Mouse (Mus musculus): ENCODE measurements at regions not wholly inside any gene's neighbourhood (a gene's known extent, or its start where the extent isn't known, plus 50 kb on each side); places are given as distances from the start of the nearest gene placed in this dataset.
A peak's percentile ranks its signal among the peaks of the same experiment; 100 is the strongest.

DNA sequence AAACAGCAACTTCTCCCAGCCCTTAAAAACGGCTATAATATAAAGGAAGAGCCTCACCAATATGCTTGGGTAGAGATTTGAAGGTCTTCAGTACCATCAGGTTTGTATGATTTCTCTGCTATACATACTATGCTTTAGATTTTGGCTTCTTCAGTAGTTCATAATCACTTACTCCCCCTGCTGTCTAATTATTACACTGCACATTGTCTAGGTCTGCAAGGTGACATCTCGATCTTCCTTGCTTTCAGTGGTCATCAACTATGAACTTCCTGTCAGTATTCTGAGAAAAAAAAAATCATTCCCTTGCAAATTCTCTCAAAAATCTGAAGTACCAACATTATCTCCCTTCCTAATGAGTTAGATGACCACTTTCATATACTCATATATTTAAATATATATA, 225.4 kb upstream of the Galnt5 start:
- DNase-seq (ENCODE audit: low spot score in 2 of 2) = no peak

DNA sequence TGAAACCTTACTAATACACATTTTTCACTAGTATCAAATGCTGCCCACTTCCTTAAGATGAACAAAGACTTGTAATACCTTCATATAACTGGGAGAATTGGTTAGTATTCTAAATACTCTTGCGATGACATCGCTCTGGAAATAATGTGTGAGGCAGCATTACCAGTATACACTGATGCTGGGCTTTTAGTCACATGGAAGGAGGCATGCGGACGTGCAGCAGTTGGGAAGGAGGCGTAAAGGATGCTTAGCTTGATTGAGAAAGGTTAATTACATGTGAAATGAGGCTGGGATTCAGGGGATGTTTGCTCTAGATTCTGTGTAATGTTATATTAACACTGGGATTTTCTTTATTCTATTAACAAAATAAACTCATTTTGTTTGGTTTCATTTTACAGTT, 221.5 kb upstream of the Galnt5 start:
- DNase-seq (ENCODE audit: low spot score in 2 of 2) = no peak

DNA sequence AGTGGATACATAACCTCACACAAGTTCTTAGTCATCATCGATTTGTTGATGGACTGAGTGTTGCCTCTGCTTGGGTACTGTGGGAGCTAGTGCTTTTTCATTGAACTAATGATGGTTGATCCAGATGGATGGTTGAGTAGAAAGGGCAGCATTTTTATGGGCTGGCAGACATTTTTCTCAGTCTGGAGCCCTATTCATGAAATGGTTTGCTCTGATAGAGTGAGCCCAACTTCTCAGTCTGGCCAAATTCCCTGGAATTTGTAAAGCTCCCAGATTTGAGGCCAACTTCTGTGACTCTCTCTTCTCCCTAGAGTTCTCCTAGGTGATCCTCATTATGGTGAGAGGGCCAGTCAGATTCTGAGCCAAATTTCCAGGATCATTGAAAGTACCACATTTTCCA, 216.8 kb upstream of the Galnt5 start:
- DNase-seq (ENCODE audit: low spot score in 2 of 2) = no peak

DNA sequence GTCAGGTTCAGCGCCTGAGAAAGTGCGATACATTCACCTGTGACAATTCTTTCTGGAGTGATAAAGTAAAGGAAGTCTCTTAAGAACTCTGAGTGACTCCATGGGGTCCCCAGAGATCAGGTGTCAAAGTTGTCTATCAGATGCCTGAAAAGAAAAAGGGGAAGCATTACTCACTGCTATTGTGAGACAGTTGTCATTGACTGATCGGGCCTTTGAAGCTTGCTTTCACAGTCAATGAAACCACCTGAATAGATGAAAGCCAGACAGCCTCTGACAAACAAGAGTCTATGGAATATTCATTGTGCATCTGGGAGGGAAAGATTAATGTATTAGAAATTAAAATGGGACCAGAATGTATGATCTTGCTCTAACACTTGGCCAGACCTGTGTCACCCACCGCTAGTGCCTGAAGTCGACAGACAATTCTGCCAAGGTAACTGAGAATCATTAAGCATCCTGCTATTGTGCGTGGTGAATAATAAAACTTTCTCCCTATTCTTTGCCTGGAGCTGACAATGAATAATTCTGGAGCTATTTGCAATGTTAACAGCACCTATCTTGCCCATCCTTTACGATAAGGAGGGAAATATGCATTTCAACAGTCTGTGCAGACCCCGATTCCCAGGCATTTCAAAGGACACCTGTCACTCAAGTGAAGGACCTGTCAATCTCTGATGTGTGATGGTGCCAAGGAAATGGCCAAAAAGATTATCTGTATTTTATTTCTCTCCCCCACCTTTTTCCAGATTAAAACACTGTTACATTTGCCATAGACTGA, 204.0 kb upstream of the Galnt5 start:
- no peak for DNase-seq (ENCODE audit: low spot score in 2 of 2)

DNA sequence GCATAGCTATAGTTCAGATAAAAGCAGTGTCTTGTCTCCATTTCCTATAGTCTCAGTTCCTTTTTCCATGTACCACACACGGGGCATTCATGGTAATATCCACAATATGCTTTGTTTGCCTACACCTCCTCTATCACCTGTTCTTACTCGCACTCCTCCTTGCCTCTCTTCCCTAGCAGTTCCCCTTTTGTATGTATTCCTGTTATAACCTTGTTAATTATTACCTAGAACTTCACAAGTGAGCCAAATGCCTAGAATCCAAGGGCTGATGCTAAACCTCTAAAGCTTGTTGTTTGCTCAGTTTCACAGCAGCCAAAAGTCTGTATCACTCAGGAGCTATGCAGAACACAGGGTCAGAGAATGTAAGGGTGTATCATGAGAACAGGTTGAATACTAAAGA, 198.4 kb upstream of the Galnt5 start:
- DNase-seq (ENCODE audit: low spot score in 2 of 2) = no peak

DNA sequence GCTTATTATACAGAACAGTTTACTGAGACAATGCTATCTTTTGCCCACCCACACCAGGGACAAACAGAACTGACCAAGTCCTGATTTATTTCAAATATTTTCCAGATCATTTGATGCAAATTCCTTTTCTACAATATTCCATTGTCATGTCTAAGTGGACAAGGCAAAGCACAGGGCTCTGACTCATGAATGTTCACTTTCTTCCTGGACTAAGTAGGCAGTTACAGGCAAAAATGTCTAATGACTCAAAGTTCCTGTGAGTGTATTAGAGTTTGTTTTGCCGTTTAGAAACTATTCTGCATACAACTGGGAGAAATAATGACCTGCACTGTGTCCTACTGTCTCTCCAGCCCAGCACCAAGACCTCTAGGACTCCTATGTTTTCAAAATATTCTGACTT, 189.8 kb upstream of the Galnt5 start:
- no peak for DNase-seq (ENCODE audit: low spot score in 2 of 2)

DNA sequence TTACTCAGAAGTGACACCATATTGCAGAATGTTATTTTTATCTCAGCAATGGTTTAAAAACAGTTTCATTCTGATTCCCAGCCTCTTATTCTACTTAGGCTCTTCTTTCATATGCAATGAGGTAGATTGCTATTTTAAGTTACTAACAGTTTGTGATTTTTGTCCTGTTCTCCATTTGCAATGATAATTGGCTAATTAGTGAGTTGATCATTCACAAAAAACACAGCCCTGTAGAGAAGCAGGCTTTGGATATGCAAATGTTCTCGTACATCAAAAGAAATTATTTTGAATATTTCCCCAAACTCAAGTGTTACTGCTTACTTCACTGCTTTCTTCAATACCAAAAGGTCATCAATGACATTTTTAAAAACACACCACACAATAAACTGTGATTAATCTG, 184.7 kb upstream of the Galnt5 start:
- DNase-seq (ENCODE audit: low spot score in 2 of 2) = no peak

DNA sequence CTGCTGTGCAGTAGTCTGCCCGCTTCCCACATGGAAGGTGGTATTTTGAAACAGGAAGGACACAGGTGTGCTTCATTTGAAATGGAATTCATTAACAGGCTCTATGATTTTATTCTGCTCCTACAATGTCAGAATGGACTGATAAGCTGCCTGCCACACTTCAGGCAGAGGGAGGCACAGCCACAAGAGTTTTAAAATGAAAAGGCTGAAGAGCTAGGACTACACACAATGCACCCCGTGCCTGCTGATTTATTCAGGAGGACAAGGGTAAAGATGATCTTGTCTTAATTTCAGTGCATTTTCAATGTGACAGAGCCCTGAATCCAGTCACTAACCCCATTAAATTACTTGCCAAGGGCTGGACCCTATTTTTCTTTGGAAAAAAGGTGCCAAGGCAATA, 177.3 kb upstream of the Galnt5 start:
- DNase-seq (ENCODE audit: low spot score in 2 of 2) = no peak

DNA sequence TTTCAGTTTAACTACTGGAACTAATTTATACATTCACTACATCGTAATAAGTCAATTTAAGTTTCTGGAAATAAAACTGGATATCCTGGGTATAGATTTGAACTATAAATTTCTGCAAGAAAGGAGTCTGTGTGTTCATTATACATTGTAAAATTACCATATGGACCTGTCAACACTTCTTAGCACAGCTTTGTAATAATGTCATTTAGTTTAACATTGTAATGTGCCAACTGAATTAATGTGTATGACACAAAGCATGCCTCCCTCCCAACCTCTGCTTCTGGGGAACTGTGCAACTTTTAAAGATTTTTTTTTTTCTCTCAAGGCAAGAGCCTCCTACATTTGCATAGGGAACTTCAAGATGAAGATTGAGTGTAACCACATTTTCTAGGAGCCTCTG, 176.8 kb upstream of the Galnt5 start:
- no peak for DNase-seq (ENCODE audit: low spot score in 2 of 2)

DNA sequence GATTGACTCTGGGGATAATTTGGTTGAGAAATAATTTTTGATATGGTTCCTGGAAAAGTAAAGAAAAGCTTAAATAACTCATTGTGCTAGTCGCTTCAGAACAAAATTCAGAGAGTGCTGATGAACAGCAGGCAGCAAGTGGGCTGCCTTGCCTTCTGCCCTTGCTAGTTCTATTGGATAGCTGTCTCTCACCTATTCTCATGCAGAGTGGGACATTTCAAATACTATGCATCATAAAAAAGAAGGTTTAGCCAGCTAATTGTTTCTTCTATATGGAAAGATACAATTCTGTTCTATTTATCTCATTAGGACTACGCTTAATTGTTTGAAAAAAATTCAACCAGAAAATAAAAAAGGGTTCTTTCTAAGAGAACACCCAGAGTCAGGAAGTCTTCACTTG, 169.4 kb upstream of the Galnt5 start:
- no peak for DNase-seq (ENCODE audit: low spot score in 2 of 2)

DNA sequence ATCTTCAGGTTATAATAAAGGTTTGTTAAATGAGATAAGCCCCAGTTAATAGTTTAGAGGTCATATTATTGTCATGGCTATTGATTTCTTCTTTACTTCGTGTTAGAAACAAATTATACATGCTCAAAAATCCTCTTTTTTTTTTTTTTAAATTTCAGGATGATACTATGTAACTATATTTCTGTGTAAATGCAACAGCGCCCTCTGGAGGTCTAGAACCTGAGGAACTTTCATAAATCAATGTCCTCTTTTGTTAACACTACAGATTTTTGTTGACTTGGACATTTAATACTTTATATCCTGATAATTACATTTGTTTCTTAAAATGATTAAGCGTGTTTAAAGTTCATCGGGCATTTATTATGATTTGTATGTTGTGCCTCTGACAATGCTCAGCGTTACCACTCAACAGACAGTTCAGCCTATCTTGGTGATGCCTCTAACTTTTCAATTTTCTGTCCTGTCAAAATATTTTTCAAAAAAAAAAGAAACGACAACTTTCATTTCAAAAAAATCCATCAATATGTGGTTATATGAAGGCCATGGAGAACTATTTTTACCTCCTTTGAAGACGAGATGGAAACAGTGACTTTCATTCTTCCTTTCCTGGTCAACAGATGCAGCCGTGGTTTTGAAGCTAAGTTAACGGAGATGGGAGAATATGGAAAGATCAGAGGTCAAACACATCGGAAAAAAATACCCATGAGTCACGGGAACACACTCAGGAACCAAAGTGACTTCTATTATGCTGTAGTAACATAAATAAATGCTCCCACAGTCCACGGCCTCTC, 164.9 kb upstream of the Galnt5 start:
- peak; percentile 12 to 45 for DNase-seq (ENCODE audit: low spot score in 2 of 2)

DNA sequence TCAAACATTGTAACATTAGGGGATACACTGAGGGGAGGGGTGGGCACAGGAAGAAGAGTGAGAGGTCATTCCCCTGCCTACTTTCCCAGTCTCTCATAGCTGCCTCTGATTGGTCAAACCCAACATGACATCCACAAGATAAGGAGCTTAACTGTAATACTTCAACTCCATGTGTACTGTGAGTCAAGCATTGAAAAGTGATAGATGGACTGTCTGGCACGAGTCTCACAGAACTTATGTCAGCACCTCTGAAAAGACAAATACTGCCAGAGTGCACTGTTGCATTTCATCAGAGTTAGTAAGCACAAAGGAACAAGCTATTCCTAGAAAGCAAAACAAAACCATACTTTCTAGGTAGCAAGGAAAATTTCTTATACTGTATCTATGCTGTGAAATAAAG, 152.5 kb upstream of the Galnt5 start:
- no peak for DNase-seq (ENCODE audit: low spot score in 2 of 2)

DNA sequence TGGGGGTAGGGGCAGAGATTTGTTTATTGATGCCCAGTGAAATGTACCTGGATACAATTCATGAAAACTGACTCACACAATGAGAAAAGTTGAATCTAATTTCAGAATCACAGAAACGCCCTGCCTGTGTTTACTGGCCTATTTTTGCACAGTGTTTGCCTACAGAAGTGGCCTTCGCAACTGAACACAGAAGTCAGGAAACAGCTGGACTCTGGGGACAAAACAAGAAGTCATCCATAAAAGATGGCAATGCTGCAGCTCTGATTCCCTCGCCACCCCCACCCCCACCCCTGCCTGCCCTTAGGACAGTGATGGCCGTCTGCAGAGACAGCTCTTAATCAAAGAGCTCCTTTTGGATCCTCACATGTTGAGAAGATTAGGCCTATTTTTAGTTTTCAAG, 150.0 kb upstream of the Galnt5 start:
- DNase-seq (ENCODE audit: low spot score in 2 of 2) = no peak

DNA sequence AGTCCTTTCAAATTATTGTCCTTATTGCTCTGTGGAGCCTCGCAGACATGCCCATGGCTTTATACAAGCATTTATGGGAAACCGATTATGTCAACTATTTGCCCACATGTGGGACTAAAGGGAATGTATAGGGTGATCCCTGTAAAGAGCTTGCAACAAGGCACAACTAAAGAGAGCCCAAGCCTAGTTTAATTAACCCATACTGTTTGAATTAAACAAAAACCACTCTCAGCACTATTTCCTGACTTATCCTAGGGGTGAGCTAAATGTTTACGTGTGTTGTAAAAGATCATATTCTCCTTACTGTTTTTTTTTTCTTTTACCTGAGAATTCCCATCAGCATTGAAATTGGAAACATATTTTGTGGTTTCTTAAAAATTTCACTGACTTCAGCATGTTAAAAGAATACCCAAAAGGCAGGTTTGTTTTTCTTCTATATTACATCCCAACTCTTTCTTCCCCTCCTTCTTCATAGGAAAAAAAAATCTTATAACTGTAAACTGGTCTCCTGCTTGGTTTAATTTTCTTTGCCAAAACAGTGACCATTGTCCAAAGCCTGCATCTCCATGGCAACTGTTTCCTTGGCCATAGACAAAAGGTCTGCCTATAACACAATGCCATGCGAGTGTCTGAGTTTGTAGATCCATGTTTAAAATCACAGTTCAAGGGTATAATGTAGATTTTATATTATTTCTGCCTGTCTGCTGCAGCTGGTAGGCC, 148.2 kb upstream of the Galnt5 start:
- DNase-seq (ENCODE audit: low spot score in 2 of 2) = no peak

DNA sequence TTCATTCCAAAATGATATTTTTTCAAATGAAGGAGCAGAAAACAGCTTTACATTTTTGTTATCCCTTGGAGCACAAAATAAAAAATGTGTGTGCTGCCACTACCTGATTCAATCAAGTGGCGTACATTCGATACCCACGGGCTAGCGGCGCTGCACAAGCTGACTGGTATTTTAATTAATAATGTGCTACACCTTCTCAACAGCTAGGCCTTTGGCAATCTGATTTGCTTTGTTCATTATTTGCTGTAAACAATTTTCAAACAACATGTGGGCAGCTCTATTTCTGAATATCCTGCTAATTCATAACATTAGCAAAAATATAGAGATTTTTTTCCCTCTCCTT, 147.7 kb upstream of the Galnt5 start:
- DNase-seq (ENCODE audit: low spot score in 2 of 2) = no peak

DNA sequence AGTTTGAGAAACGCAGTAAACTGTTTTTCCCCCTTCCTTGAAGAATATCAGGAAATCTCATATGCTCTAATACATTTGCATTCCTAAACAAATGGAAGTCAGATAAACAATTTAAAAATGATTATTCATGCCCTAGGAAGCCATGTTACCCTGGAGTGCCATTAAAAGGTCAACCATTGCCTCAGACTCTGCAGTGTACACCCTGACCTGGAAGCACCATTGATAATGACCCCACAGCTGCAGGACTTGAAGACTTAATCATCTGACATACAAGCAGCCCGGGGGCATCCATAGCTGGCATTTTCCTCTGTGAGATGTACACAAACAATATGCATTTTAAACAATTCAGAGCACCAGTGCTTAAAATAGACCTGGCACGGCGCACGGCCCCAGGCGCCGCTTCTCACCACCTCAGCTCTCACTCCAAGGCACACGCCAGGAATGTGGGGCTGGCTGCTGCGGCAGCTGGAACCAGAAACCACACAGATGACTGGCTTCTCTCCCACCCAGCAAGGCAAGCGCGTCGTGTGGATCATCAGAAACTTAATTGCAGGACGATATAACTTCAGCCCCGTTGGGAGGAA, 141.1 kb upstream of the Galnt5 start:
- no peak for DNase-seq (ENCODE audit: low spot score in 2 of 2)

DNA sequence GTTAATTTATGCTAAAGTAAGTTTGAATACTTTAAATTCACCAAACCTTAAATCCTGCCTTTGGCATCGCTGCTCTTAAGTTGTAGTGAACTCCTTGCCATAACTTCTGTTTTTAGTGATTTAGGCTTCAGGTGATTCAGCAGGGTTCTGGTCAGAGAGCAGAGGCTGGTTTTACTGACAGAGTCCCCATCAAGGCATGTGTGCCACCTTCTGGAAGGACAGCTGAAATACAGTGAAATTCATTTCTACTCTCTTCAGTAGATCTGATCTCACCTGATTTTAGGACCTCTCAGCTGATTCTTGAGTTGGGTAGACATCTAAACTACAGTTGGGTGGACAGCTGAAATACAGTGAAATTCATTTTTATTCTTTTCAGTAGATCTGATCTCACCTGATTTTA, 132.4 kb upstream of the Galnt5 start:
- DNase-seq (ENCODE audit: low spot score in 2 of 2) = no peak

DNA sequence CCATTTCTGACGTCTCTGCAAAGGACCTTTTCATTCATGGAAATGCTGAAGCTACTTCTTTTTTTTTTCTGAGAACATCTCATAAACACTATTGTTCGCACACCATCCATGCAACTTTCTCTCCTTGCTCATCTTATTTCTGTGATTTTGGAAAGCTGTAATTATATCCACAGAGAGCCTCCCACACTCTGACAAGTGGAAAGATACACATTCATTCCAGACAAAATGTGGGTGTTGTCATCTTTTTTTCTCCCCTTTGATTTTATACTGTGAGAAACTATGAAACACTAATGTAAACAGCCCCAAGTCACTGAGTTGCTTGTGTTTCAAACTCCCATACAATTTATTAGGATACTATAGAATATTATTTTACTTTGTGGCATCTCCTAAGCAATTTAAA, 129.6 kb upstream of the Galnt5 start:
- no peak for DNase-seq (ENCODE audit: low spot score in 2 of 2)

DNA sequence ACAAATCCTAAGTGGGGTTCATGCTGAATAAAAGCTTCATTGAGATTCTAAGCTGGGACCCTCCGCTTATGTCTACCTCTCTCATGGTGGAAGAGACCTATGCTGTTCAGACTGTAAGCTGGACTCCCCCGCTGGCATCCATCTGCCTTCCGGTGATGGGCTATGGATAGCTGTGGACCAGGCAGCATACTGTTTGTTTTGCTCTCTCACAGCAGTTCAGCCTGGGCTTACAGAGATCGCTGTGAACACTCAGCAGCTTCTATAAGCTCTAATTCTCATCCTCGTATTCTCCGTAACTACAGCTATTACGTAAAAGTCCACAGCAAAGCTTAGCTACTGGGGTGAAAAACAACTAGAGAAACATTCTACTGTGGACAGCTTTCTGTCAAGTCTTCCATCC, 97.5 kb upstream of the Galnt5 start:
- no peak for DNase-seq (ENCODE audit: low spot score in 2 of 2)

DNA sequence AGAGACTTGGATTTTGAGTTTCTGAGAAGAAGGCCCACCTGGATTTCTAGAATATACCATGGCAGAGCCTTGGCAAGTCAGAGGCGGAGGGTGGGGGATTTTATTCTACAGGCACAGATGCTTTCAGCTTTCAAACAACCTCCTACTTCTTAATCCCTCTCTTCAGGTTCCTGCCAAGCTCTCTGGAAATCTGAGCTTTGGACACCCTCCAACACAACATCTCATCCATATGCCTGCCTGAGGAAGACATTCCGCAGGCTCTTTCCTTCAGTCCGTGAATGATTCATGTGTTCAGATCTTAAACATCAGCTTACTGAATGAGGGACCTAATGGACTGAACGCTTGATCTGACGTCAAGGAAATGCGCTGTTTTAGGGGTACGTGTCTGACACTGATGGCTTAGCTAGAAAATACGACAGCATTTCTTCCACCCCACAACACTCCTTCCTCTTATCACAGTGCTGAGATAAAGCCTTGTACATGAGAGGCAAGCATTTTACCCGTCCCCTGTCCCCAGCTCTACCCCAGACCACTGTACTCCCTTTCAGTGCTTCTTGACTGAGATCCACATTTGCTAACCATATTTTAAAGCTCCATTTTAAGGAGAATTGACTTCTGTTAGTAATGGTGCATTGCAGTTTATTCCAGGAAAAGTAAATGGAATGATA, 97.0 kb upstream of the Galnt5 start:
- no peak for DNase-seq (ENCODE audit: low spot score in 2 of 2)

DNA sequence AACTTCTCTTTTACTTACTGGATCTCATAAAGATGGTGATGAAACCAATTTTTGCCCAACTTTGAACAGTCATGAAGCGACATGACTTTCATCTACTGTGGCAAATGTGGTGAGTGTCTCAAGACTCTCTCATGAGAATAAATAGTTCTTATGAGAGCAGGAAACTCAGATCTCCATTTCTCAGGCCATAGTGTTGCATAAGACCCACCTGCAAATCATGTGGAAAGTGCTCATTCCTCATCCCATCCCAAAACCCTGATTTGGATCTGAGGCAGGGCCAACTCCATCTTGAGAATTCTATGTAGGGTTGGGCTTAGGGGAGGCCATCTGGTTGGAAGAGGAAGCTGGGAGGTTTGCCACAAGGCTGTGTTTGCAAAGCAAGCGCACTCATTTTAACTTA, 92.5 kb upstream of the Galnt5 start:
- DNase-seq (ENCODE audit: low spot score in 2 of 2) = no peak
